Mouse (Mus musculus): Measurements from ENCODE around the gene Ccdc137. TPM values are rescaled to one million over a fixed set of nuclear protein-coding genes. Genes with fewer than 3 reads are reported as not detected.

The Ccdc137 gene
- polyA plus RNA-seq, 1 experiment from 2014 or later, result 26.4 TPM

DNA sequence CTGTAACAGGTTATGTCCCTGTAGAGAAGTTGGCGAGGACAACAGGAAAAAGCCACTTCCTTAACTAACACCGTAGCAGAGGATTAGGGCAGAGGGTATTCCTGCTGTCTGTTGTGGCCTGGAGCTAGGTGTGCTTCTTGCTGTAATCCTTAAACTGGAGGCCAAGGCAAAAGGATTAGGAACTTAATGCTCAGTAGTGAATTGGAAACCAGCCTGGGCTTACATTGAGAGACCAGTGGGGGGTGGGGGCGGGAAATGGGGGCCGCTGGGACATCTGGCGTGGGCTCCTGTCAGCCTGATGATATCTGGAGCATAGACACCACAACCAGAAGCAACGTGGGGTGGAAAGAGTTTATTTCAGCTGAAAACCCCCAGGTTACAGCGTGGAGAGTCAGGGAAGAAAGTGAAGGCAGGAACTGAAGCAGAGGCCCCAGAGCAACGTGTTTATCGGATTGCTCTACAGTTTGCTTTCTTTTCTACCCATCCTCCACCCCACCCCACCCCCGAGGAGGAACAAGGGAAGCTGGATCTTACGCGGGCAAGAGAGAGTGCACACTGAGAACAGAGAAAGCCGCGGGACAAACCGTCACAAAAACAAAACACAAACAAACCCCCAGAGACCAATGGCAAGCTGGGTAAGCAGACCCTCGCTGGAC is 52.6 kb downstream of the Ccdc137 start:
- Histone ChIP-seq H3K9ac (ENCODE audit: low read length) (peak overlapping the region; percentile 42; the same call in 1 of the 2 replicates), H3K9me3 (ENCODE audit: control insufficient read depth, low read length) (no peaks in the 10 kb centered on the region), H3K4me3 (ENCODE audit: low read depth, low read length) (0 out of 2 replicates have a peak overlapping the region, but pooled peaks have one; percentile 6), H3K27me3 (ENCODE audit: control insufficient read depth, insufficient read depth, low read length) (no peaks in the 10 kb centered on the region), H3K27ac (ENCODE audit: low read depth, low read length) (no peak overlapping the region), H3K36me3 (ENCODE audit: control insufficient read depth, insufficient read depth, low read length) (no peaks in the 10 kb centered on the region), H3K4me1 (ENCODE audit: control insufficient read depth, insufficient read depth, low read length) (peaks cover 5% of the 10 kb centered on the region; the same call in 1 of the 2 replicates), H3K4me2 (ENCODE audit: low read depth) (peak overlapping the region; percentile 19; the same call in 1 of the 2 replicates)
- WGBS, result 13% methylated on average over 16 of the region's 16 CpGs
- ATAC-seq (ENCODE audit: insufficient read depth, low FRiP score, low TSS enrichment) (no peak), DNase-seq (ENCODE audit: low spot score) (peak; percentile 27)

DNA sequence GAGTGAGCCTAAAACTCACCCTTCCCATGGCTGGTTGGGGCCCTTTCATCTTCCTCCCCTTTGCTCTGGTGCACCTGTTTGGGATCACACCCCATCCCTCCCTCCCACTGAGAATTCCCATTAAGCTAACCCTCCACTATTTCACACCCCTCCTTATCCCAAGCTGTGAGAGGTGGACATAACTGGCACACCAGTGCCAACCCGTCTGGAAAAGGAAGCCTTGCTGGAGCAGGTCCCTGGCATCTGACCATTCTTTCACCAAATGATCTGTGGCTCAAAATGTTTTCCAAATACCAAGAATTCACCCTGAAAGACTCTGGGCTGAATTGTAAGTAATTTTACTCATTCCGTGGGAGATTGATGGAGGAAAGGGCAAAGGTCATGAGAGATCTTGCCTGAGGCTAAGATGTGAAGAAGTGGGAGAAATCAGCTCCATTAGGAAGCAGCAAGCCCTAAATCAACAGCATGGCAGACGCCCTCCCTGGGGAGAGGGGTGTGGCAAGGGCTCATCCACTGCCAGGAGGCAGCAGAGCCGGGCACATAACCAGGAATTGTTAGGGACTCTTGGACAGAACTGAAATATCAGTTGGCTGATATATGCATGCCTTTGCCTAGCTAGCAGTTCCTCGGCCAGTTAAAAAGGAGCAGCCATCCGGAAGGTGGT is 55.0 kb downstream of the Ccdc137 start:
- 25% methylated on average over 6 of the region's 6 CpGs for WGBS
- Histone ChIP-seq H3K36me3 (ENCODE audit: control insufficient read depth, insufficient read depth, low read length) (no peaks in the 10 kb centered on the region), H3K4me3 (ENCODE audit: low read depth, low read length) (no peak overlapping the region), H3K27ac (ENCODE audit: low read depth, low read length) (no peak overlapping the region), H3K9me3 (ENCODE audit: control insufficient read depth, low read length) (no peaks in the 10 kb centered on the region), H3K4me2 (ENCODE audit: low read depth) (no peak overlapping the region), H3K9ac (ENCODE audit: low read length) (no peak overlapping the region), H3K27me3 (ENCODE audit: control insufficient read depth, insufficient read depth, low read length) (no peaks in the 10 kb centered on the region), H3K4me1 (ENCODE audit: control insufficient read depth, insufficient read depth, low read length) (peaks cover 5% of the 10 kb centered on the region; the same call in 1 of the 2 replicates)
- ATAC-seq (ENCODE audit: insufficient read depth, low FRiP score, low TSS enrichment) (no peak), DNase-seq (ENCODE audit: low spot score) (peak; percentile 38)

Other genes starting within 250 kb of the Ccdc137 start
- gene Bahcc1, start 225.2 kb upstream of the Ccdc137 start, polyA plus RNA-seq (2014; fragmentation: Nextera tagmentation; extraction: Ambion mirVana), result 19.7 and 22.7 TPM in 2 replicates
- gene Actg1, start 109.6 kb upstream of the Ccdc137 start, polyA plus RNA-seq (2014; fragmentation: Nextera tagmentation; extraction: Ambion mirVana), result 3,675 and 3,804 TPM in 2 replicates
- 0.42 and 0.81 TPM in 2 replicates for gene Fscn2, start 96.6 kb upstream of the Ccdc137 start, polyA plus RNA-seq (2014; fragmentation: Nextera tagmentation; extraction: Ambion mirVana)
- gene Faap100, start 79.4 kb upstream of the Ccdc137 start, polyA plus RNA-seq (2014; fragmentation: Nextera tagmentation; extraction: Ambion mirVana), result 34.5 and 39.5 TPM in 2 replicates
- gene Nploc4, start 20.4 kb upstream of the Ccdc137 start, polyA plus RNA-seq (2014; fragmentation: Nextera tagmentation; extraction: Ambion mirVana), result 44.7 and 51.0 TPM in 2 replicates
- gene Tspan10, start 15.5 kb upstream of the Ccdc137 start, polyA plus RNA-seq (2014; fragmentation: Nextera tagmentation; extraction: Ambion mirVana), result not detected in 2 replicates
- gene Pde6g, start 4.6 kb upstream of the Ccdc137 start, polyA plus RNA-seq (2014; fragmentation: Nextera tagmentation; extraction: Ambion mirVana), result 0.65 TPM in 1 of 2 replicates, not detected in the other
- 12.0 and 14.4 TPM in 2 replicates for gene Oxld1, start within 50 bp of the Ccdc137 start, polyA plus RNA-seq (2014; fragmentation: Nextera tagmentation; extraction: Ambion mirVana)
- 61.2 and 65.7 TPM in 2 replicates for gene Arl16, start 9.5 kb downstream of the Ccdc137 start, polyA plus RNA-seq (2014; fragmentation: Nextera tagmentation; extraction: Ambion mirVana)
- 142 and 145 TPM in 2 replicates for gene Mrpl12, start 26.5 kb downstream of the Ccdc137 start, polyA plus RNA-seq (2014; fragmentation: Nextera tagmentation; extraction: Ambion mirVana)
- gene Slc25a10, start 33.7 kb downstream of the Ccdc137 start, polyA plus RNA-seq (2014; fragmentation: Nextera tagmentation; extraction: Ambion mirVana), result 41.4 and 49.5 TPM in 2 replicates
- 0.19 and 0.24 TPM in 2 replicates for gene Gcgr, start 72.6 kb downstream of the Ccdc137 start, polyA plus RNA-seq (2014; fragmentation: Nextera tagmentation; extraction: Ambion mirVana)
- 244 and 251 TPM in 2 replicates for gene Mcrip1, start 91.6 kb downstream of the Ccdc137 start, polyA plus RNA-seq (2014; fragmentation: Nextera tagmentation; extraction: Ambion mirVana)
- not detected in 2 replicates for gene Ppp1r27, start 93.0 kb downstream of the Ccdc137 start, polyA plus RNA-seq (2014; fragmentation: Nextera tagmentation; extraction: Ambion mirVana)
- gene P4hb, start 115.1 kb downstream of the Ccdc137 start, polyA plus RNA-seq (2014; fragmentation: Nextera tagmentation; extraction: Ambion mirVana), result 562 and 566 TPM in 2 replicates
- gene Arhgdia, start 123.5 kb downstream of the Ccdc137 start, polyA plus RNA-seq (2014; fragmentation: Nextera tagmentation; extraction: Ambion mirVana), result 686 and 719 TPM in 2 replicates
- 669 and 698 TPM in 2 replicates for gene Alyref, start 140.2 kb downstream of the Ccdc137 start, polyA plus RNA-seq (2014; fragmentation: Nextera tagmentation; extraction: Ambion mirVana)
- gene Anapc11, start 140.3 kb downstream of the Ccdc137 start, polyA plus RNA-seq (2014; fragmentation: Nextera tagmentation; extraction: Ambion mirVana), result 198 and 199 TPM in 2 replicates
- 0.78 TPM in 1 of 2 replicates, not detected in the other for gene Npb, start 150.4 kb downstream of the Ccdc137 start, polyA plus RNA-seq (2014; fragmentation: Nextera tagmentation; extraction: Ambion mirVana)
- 109 and 118 TPM in 2 replicates for gene Pcyt2, start 159.8 kb downstream of the Ccdc137 start, polyA plus RNA-seq (2014; fragmentation: Nextera tagmentation; extraction: Ambion mirVana)
- gene Sirt7, start 167.1 kb downstream of the Ccdc137 start, polyA plus RNA-seq (2014; fragmentation: Nextera tagmentation; extraction: Ambion mirVana), result 37.2 and 39.0 TPM in 2 replicates
- 26.5 and 27.5 TPM in 2 replicates for gene Mafg, start 175.5 kb downstream of the Ccdc137 start, polyA plus RNA-seq (2014; fragmentation: Nextera tagmentation; extraction: Ambion mirVana)
- 31.8 and 33.8 TPM in 2 replicates for gene Pycr1, start 185.7 kb downstream of the Ccdc137 start, polyA plus RNA-seq (2014; fragmentation: Nextera tagmentation; extraction: Ambion mirVana)
- gene Myadml2, start 190.0 kb downstream of the Ccdc137 start, polyA plus RNA-seq (2014; fragmentation: Nextera tagmentation; extraction: Ambion mirVana), result 0.89 TPM in 1 of 2 replicates, not detected in the other
- gene Notum, start 203.1 kb downstream of the Ccdc137 start, polyA plus RNA-seq (2014; fragmentation: Nextera tagmentation; extraction: Ambion mirVana), result 2.6 and 3.0 TPM in 2 replicates
- gene Aspscr1, start 214.9 kb downstream of the Ccdc137 start, polyA plus RNA-seq (2014; fragmentation: Nextera tagmentation; extraction: Ambion mirVana), result 124 and 136 TPM in 2 replicates